Mouse (Mus musculus): ENCODE results near the gene Rpl5. TPM values are rescaled to one million over a fixed set of nuclear protein-coding genes. Genes with fewer than 3 reads are reported as not detected.
"Not testable (repeated sequence)": the region's sequence is repeated elsewhere in the genome, so short reads cannot be mapped to it uniquely, and the experiment has no call there.

Rpl5 gene
- polyA plus RNA-seq, 1 experiment from 2014 or later: 74.7 TPM

- no peak for DNase-seq (ENCODE audit: low spot score, missing footprints)
- no peaks in the 10 kb centered on the region for H3K4me1 ChIP-seq (ENCODE audit: control insufficient read depth, insufficient read depth, low read length)
- no peaks in the 10 kb centered on the region for H3K9me3 ChIP-seq (ENCODE audit: control insufficient read depth, low read length)
- H3K27ac ChIP-seq (ENCODE audit: low read depth, low read length): no peak overlapping the region
- H3K27me3 ChIP-seq (ENCODE audit: control insufficient read depth, insufficient read depth, low read length): no peaks in the 10 kb centered on the region
- H3K4me3 ChIP-seq (ENCODE audit: low read depth, low read length): no peak overlapping the region
- no peak for ATAC-seq (ENCODE audit: low FRiP score)
- no peak overlapping the region for H3K4me2 ChIP-seq
- WGBS: 71% methylated on average over 9 of the region's 9 CpGs
- H3K36me3 ChIP-seq (ENCODE audit: control insufficient read depth, insufficient read depth, low read length): no peaks in the 10 kb centered on the region
- no peak overlapping the region for H3K9ac ChIP-seq (ENCODE audit: low read length)
These were observed 10.1 kb upstream of the Rpl5 start for GRCm38 (mm10) chr5:107889994-107890888.

- ATAC-seq (ENCODE audit: low FRiP score); H3K9me3 ChIP-seq (ENCODE audit: control insufficient read depth, low read length); H3K27ac ChIP-seq (ENCODE audit: low read depth, low read length); H3K4me3 ChIP-seq (ENCODE audit: low read depth, low read length); H3K4me1 ChIP-seq (ENCODE audit: control insufficient read depth, insufficient read depth, low read length); H3K4me2 ChIP-seq; H3K36me3 ChIP-seq (ENCODE audit: control insufficient read depth, insufficient read depth, low read length); H3K9ac ChIP-seq (ENCODE audit: low read length); H3K27me3 ChIP-seq (ENCODE audit: control insufficient read depth, insufficient read depth, low read length); DNase-seq (ENCODE audit: low spot score, missing footprints): not testable (repeated sequence)
- no CpG with 5 or more reads among the region's 1 CpGs for WGBS
These were observed 8.8 kb upstream of the Rpl5 start for GRCm38 (mm10) chr5:107891515-107891914.

- Histone ChIP-seq H3K27me3 (ENCODE audit: control insufficient read depth, insufficient read depth, low read length) (no peaks in the 10 kb centered on the region), H3K4me2 (no peak overlapping the region), H3K9me3 (ENCODE audit: control insufficient read depth, low read length) (no peaks in the 10 kb centered on the region), H3K4me1 (ENCODE audit: control insufficient read depth, insufficient read depth, low read length) (no peaks in the 10 kb centered on the region), H3K4me3 (ENCODE audit: low read depth, low read length) (no peak overlapping the region), H3K36me3 (ENCODE audit: control insufficient read depth, insufficient read depth, low read length) (no peaks in the 10 kb centered on the region), H3K27ac (ENCODE audit: low read depth, low read length) (no peak overlapping the region), H3K9ac (ENCODE audit: low read length) (no peak overlapping the region)
- no peak for ATAC-seq (ENCODE audit: low FRiP score)
- 78% methylated on average over 7 of the region's 7 CpGs for WGBS
- no peak for DNase-seq (ENCODE audit: low spot score, missing footprints)
These were observed 5.6 kb upstream of the Rpl5 start for GRCm38 (mm10) chr5:107894676-107895075.

- no peak overlapping the region for H3K27ac ChIP-seq (ENCODE audit: low read depth, low read length)
- no peak overlapping the region for H3K4me3 ChIP-seq (ENCODE audit: low read depth, low read length)
- H3K9me3 ChIP-seq (ENCODE audit: control insufficient read depth, low read length): no peaks in the 10 kb centered on the region
- H3K36me3 ChIP-seq (ENCODE audit: control insufficient read depth, insufficient read depth, low read length): no peaks in the 10 kb centered on the region
- H3K4me2 ChIP-seq: no peak overlapping the region
- 71% methylated on average over 1 of the region's 1 CpGs for WGBS
- H3K9ac ChIP-seq (ENCODE audit: low read length): no peak overlapping the region
- no peak for DNase-seq (ENCODE audit: low spot score, missing footprints)
- no peaks in the 10 kb centered on the region for H3K27me3 ChIP-seq (ENCODE audit: control insufficient read depth, insufficient read depth, low read length)
- no peaks in the 10 kb centered on the region for H3K4me1 ChIP-seq (ENCODE audit: control insufficient read depth, insufficient read depth, low read length)
- ATAC-seq (ENCODE audit: low FRiP score): no peak
These were observed 4.0 kb upstream of the Rpl5 start for GRCm38 (mm10) chr5:107896265-107896664.

- peaks cover 14% of the 10 kb centered on the region for H3K36me3 ChIP-seq (ENCODE audit: control insufficient read depth, insufficient read depth, low read length)
- ATAC-seq (ENCODE audit: low FRiP score) (no peak; the same call in 1 of the 2 replicates), DNase-seq (ENCODE audit: low spot score, missing footprints) (no peak)
- peak overlapping the region; percentile 99 for H3K9ac ChIP-seq (ENCODE audit: low read length)
- WGBS: 2% methylated on average over 23 of the region's 23 CpGs
- H3K27ac ChIP-seq (ENCODE audit: low read depth, low read length): peak overlapping the region; percentile 54; the same call in 1 of the 2 replicates
- peak overlapping the region; percentile 99 for H3K4me3 ChIP-seq (ENCODE audit: low read depth, low read length)
- peaks cover 7% of the 10 kb centered on the region; the same call in 1 of the 2 replicates for H3K4me1 ChIP-seq (ENCODE audit: control insufficient read depth, insufficient read depth, low read length)
- peak overlapping the region; percentile 75 for H3K4me2 ChIP-seq
- no peaks in the 10 kb centered on the region for H3K9me3 ChIP-seq (ENCODE audit: control insufficient read depth, low read length)
- no peaks in the 10 kb centered on the region for H3K27me3 ChIP-seq (ENCODE audit: control insufficient read depth, insufficient read depth, low read length)
These were observed 813 bp downstream of the Rpl5 start for GRCm38 (mm10) chr5:107901014-107901615.

- no peak overlapping the region for H3K4me3 ChIP-seq (ENCODE audit: low read depth, low read length)
- WGBS: 87% methylated on average over 3 of the region's 3 CpGs
- peaks cover 7% of the 10 kb centered on the region; the same call in 1 of the 2 replicates for H3K4me1 ChIP-seq (ENCODE audit: control insufficient read depth, insufficient read depth, low read length)
- DNase-seq (ENCODE audit: low spot score, missing footprints) (no peak), ATAC-seq (ENCODE audit: low FRiP score) (no peak)
- H3K27me3 ChIP-seq (ENCODE audit: control insufficient read depth, insufficient read depth, low read length): no peaks in the 10 kb centered on the region
- H3K9ac ChIP-seq (ENCODE audit: low read length): no peak overlapping the region
- no peak overlapping the region for H3K4me2 ChIP-seq
- H3K27ac ChIP-seq (ENCODE audit: low read depth, low read length): no peak overlapping the region
- H3K36me3 ChIP-seq (ENCODE audit: control insufficient read depth, insufficient read depth, low read length): peaks cover 24% of the 10 kb centered on the region
- no peaks in the 10 kb centered on the region for H3K9me3 ChIP-seq (ENCODE audit: control insufficient read depth, low read length)
These were observed 4.0 kb downstream of the Rpl5 start for GRCm38 (mm10) chr5:107904325-107904724.

- H3K4me2 ChIP-seq: no peak overlapping the region
These were observed 8.3 kb downstream of the Rpl5 start for GRCm38 (mm10) chr5:107908514-107909110.

GRCm38 (mm10) chr5:107909668-107910067 is 9.4 kb downstream of the Rpl5 start:
- Histone ChIP-seq H3K4me3 (ENCODE audit: low read depth, low read length) (no peak overlapping the region), H3K9ac (ENCODE audit: low read length) (no peak overlapping the region), H3K36me3 (ENCODE audit: control insufficient read depth, insufficient read depth, low read length) (peaks cover 15% of the 10 kb centered on the region), H3K9me3 (ENCODE audit: control insufficient read depth, low read length) (no peaks in the 10 kb centered on the region), H3K4me2 (no peak overlapping the region), H3K27ac (ENCODE audit: low read depth, low read length) (no peak overlapping the region), H3K4me1 (ENCODE audit: control insufficient read depth, insufficient read depth, low read length) (no peaks in the 10 kb centered on the region), H3K27me3 (ENCODE audit: control insufficient read depth, insufficient read depth, low read length) (no peaks in the 10 kb centered on the region)
- 90% methylated on average over 3 of the region's 3 CpGs for WGBS
- DNase-seq (ENCODE audit: low spot score, missing footprints) (no peak), ATAC-seq (ENCODE audit: low FRiP score) (no peak)

More at GRCm38 (mm10) chr5:107908514-107909110, 8.3 kb downstream of the Rpl5 start:
- ATAC-seq (ENCODE audit: low FRiP score): no peak
- no peak overlapping the region for H3K9ac ChIP-seq (ENCODE audit: low read length)
- peaks cover 22% of the 10 kb centered on the region for H3K36me3 ChIP-seq (ENCODE audit: control insufficient read depth, insufficient read depth, low read length)
- H3K9me3 ChIP-seq (ENCODE audit: control insufficient read depth, low read length): no peaks in the 10 kb centered on the region
- H3K27me3 ChIP-seq (ENCODE audit: control insufficient read depth, insufficient read depth, low read length): no peaks in the 10 kb centered on the region
- no peak for DNase-seq (ENCODE audit: low spot score, missing footprints)
- H3K4me1 ChIP-seq (ENCODE audit: control insufficient read depth, insufficient read depth, low read length): no peaks in the 10 kb centered on the region
- no peak overlapping the region for H3K27ac ChIP-seq (ENCODE audit: low read depth, low read length)
- WGBS: 89% methylated on average over 2 of the region's 2 CpGs
- no peak overlapping the region for H3K4me3 ChIP-seq (ENCODE audit: low read depth, low read length)
